23 mouse cellular contexts compared by ENCODE assay signal in genomic region chr4:92826981-92827380, GRCm38 (mm10).
DNase-seq lines count a peak whose midpoint lies in the region; ATAC-seq and TF ChIP-seq lines count a peak whose summit lies in the region.
"Had no signal": no experiment of that assay in that cellular context is flagged by ENCODE, and none has a peak within 500 bp of the region (broad histone marks: within the 10 kb centered on the region; RNA-seq: fewer than 3 reads in every experiment).

No protein-coding gene starts in this region.

- no peak for TF ChIP-seq CTCF in liver, adult 2 months (IDR thresholded peaks at IDR 0.05; ENCODE audit: low read depth, low read length)

- no peak overlapping the region for H3K4me2 ChIP-seq in hindbrain, embryonic 16.5 days (ENCODE audit: low read length)
- H3K4me2 ChIP-seq: embryonic facial prominence, embryonic 12.5 days; forebrain, embryonic 15.5 days; heart, embryonic 11.5 days; heart, embryonic 15.5 days; hindbrain, embryonic 13.5 days had no signal

- H3K4me3 ChIP-seq in liver, adult 2 months (ENCODE audit: insufficient read depth, low read depth, low read length), result no peak overlapping the region
- no peak overlapping the region for H3K4me3 ChIP-seq in hindbrain, embryonic 16.5 days (ENCODE audit: low read length)
- H3K4me3 ChIP-seq: embryonic facial prominence, embryonic 12.5 days; forebrain, embryonic 15.5 days; heart, adult 2 months; heart, embryonic 15.5 days; hindbrain, embryonic 13.5 days had no signal

- no peaks in the 10 kb centered on the region; the same call in 1 of the 2 replicates for H3K4me1 ChIP-seq in liver, adult 2 months (ENCODE audit: control insufficient read depth, insufficient read depth, low read length)
- H3K4me1 ChIP-seq in hindbrain, embryonic 16.5 days (ENCODE audit: control insufficient read depth, insufficient read depth, low read depth, low read length), result no peaks in the 10 kb centered on the region
- H3K4me1 ChIP-seq: embryonic facial prominence, embryonic 12.5 days; heart, embryonic 15.5 days; hindbrain, embryonic 13.5 days had no signal

- peak; percentile 19 for DNase-seq in kidney, adult 11 months
- DNase-seq in kidney, adult 18-20 months, result no peak
- DNase-seq in liver, adult 2 months (ENCODE audit: extremely low read depth, low read depth, low spot score), result peak; percentile 74
- no peak for DNase-seq in liver
- DNase-seq in kidney, postnatal 14 days, result peak; percentile 15
- DNase-seq in gastrocnemius, postnatal 4 days (ENCODE audit: low spot score in 2 of 2), result no peak
- DNase-seq: adrenal gland, adult 8-10 months; adrenal gland, postnatal 36 days; B cell, adult 2 months; cerebellum, adult 8-10 months; cerebellum, postnatal 14 days; embryo, embryonic 11 days; gastrocnemius, postnatal 36 days; heart, adult 2 months; heart, postnatal 14 days had no signal

- H3K9me3 ChIP-seq in hindbrain, embryonic 16.5 days (ENCODE audit: control insufficient read depth, low read length), result no peaks in the 10 kb centered on the region
- H3K9me3 ChIP-seq: embryonic facial prominence, embryonic 12.5 days; forebrain, embryonic 15.5 days; G1E; heart, embryonic 15.5 days; hindbrain, embryonic 13.5 days had no signal

- H3K9ac ChIP-seq in liver, adult 2 months (ENCODE audit: low read depth, low read length), result no peak overlapping the region
- H3K9ac ChIP-seq in hindbrain, embryonic 16.5 days (ENCODE audit: low read depth, low read length), result no peak overlapping the region
- H3K9ac ChIP-seq: embryonic facial prominence, embryonic 12.5 days; forebrain, embryonic 15.5 days; heart, embryonic 15.5 days; hindbrain, embryonic 13.5 days had no signal

- no peak for TF ChIP-seq POLR2A in liver, adult 2 months (IDR thresholded peaks at IDR 0.05; ENCODE audit: extremely low read depth, insufficient read depth, low read length)

- ATAC-seq in hindbrain, embryonic 16.5 days, result no peak
- ATAC-seq: CD4-positive, CD25-positive, alpha-beta regulatory T cell, adult 4 months; forebrain, embryonic 15.5 days had no signal

- no peaks in the 10 kb centered on the region for H3K27me3 ChIP-seq in liver, adult 2 months (ENCODE audit: control insufficient read depth, insufficient read depth, low read length)
- H3K27me3 ChIP-seq in hindbrain, embryonic 16.5 days (replicated peaks; ENCODE audit: control insufficient read depth, insufficient read depth, low read length), result no peaks in the 10 kb centered on the region
- H3K27me3 ChIP-seq: embryonic facial prominence, embryonic 12.5 days; forebrain, embryonic 15.5 days; heart, embryonic 15.5 days; hindbrain, embryonic 13.5 days had no signal

- no peaks in the 10 kb centered on the region for H3K79me2 ChIP-seq in liver, adult 2 months (ENCODE audit: control insufficient read depth, insufficient read depth, low read length)

- H3K27ac ChIP-seq in liver, adult 2 months (replicated peaks; ENCODE audit: insufficient read depth, low read depth, low read length), result no peak overlapping the region
- no peak overlapping the region for H3K27ac ChIP-seq in hindbrain, embryonic 16.5 days (ENCODE audit: low read depth, low read length)
- H3K27ac ChIP-seq: embryonic facial prominence, embryonic 12.5 days; forebrain, embryonic 15.5 days; heart, adult 2 months; heart, embryonic 15.5 days; hindbrain, embryonic 13.5 days had no signal

- H3K36me3 ChIP-seq in liver, adult 2 months (ENCODE audit: control insufficient read depth, insufficient read depth, low read length), result no peaks in the 10 kb centered on the region
- no peaks in the 10 kb centered on the region for H3K36me3 ChIP-seq in hindbrain, embryonic 16.5 days (ENCODE audit: control insufficient read depth, insufficient read depth, low read length)
- H3K36me3 ChIP-seq: embryonic facial prominence, embryonic 12.5 days; forebrain, embryonic 15.5 days; G1E; heart, embryonic 15.5 days; hindbrain, embryonic 13.5 days had no signal

Comparison
In these comparisons a context has a peak if more than half of its experiments do, and no peak if none do; other contexts are left out.
1. DNase-seq: peak in kidney, adult 11 months (single experiment), liver, adult 2 months (single experiment) and kidney, postnatal 14 days (single experiment); none in kidney, adult 18-20 months (single experiment), liver (single experiment) and gastrocnemius, postnatal 4 days (0 of 2).